Mouse (Mus musculus) CH12.LX (cell line): ENCODE results near the gene Myh6.

Source experiments
- CTCF ChIP-seq, 2 experiments: IDR thresholded peaks in 1 of 2; conservative IDR thresholded peaks in 1 of 2; 2 replicates each; pipeline ENCODE4 v1.5.1; 2011 to 2012; ENCODE audit warnings: low read depth in 2 of 2, low read length in 2 of 2, improper control_type of control experiment in 1 of 2, inconsistent platforms in 1 of 2, mild to moderate bottlenecking in 1 of 2, moderate library complexity in 1 of 2
- ELF1 ChIP-seq: IDR thresholded peaks from 2 replicates; pipeline ENCODE4 v1.6.1; 2014; ENCODE audit warnings: low read depth, mild to moderate bottlenecking, inconsistent platforms, low read length, improper control_type of control experiment
- ETS1 ChIP-seq: conservative IDR thresholded peaks from 2 replicates; pipeline ENCODE4 v1.6.1; 2012; ENCODE audit warnings: low read depth, mild to moderate bottlenecking, inconsistent platforms, low read length, improper control_type of control experiment, moderate library complexity
- HCFC1 ChIP-seq: IDR thresholded peaks from 2 replicates; pipeline ENCODE4 v1.6.1; 2012; ENCODE audit warnings: low read depth, mild to moderate bottlenecking, inconsistent platforms, low read length, improper control_type of control experiment
- IRF4 ChIP-seq: IDR thresholded peaks from 2 replicates; pipeline ENCODE4 v1.6.1; 2014; ENCODE audit warnings: low read depth, mild to moderate bottlenecking, inconsistent platforms, low read length, improper control_type of control experiment
- JUN ChIP-seq: IDR thresholded peaks from 2 replicates; pipeline ENCODE4 v1.6.1; 2011; ENCODE audit warnings: low read depth, mild to moderate bottlenecking, low read length, improper control_type of control experiment, moderate library complexity; ENCODE audit not compliant: insufficient read depth
- MEF2A ChIP-seq: IDR thresholded peaks from 2 replicates; pipeline ENCODE4 v1.6.1; 2014; ENCODE audit warnings: low read depth, mild to moderate bottlenecking, inconsistent platforms, low read length, improper control_type of control experiment, borderline replicate concordance
- MYC ChIP-seq: IDR thresholded peaks from 2 replicates; pipeline ENCODE4 v1.6.1; 2011; ENCODE audit warnings: low read depth, mild to moderate bottlenecking, improper control_type of control experiment, low read length
- POLR2A ChIP-seq: IDR thresholded peaks from 2 replicates; pipeline ENCODE4 v1.6.1; 2011; ENCODE audit warnings: low read depth, mild to moderate bottlenecking, improper control_type of control experiment, low read length
- SIN3A ChIP-seq: IDR thresholded peaks from 2 replicates; pipeline ENCODE4 v1.6.1; 2012; ENCODE audit warnings: low read length, improper control_type of control experiment, inconsistent platforms
- SMC3 ChIP-seq: IDR thresholded peaks from 2 replicates; pipeline ENCODE4 v1.6.1; 2011; ENCODE audit warnings: low read depth, low read length, improper control_type of control experiment
- ZC3H11A ChIP-seq: IDR thresholded peaks from 2 replicates; pipeline ENCODE4 v1.6.1; 2012; ENCODE audit warnings: low read depth, mild to moderate bottlenecking, inconsistent platforms, low read length, improper control_type of control experiment
- ZMIZ1 ChIP-seq: IDR thresholded peaks from 2 replicates; pipeline ENCODE4 v1.6.1; 2012; ENCODE audit warnings: low read depth, mild to moderate bottlenecking, inconsistent platforms, low read length, improper control_type of control experiment
- ZNF384 ChIP-seq: IDR thresholded peaks from 2 replicates; pipeline ENCODE4 v1.6.1; 2012; ENCODE audit warnings: low read depth, low read length, improper control_type of control experiment, inconsistent platforms

GRCm38 (mm10) chr14:54965631-54966030, 1.1 kb downstream of the Myh6 start:
- TF ChIP-seq ZC3H11A = no peak
- TF ChIP-seq ZNF384 = no peak
- TF ChIP-seq ELF1 = no peak
- TF ChIP-seq CTCF (conservative IDR thresholded peaks at IDR 0.05 in 1 of 2, IDR thresholded peaks at IDR 0.05 in 1 of 2; ENCODE audit: low read depth in 2 of 2, low read length in 2 of 2) = no peak
- no peak for TF ChIP-seq JUN
- TF ChIP-seq MEF2A = no peak
- TF ChIP-seq SIN3A = no peak
- no peak for TF ChIP-seq POLR2A
- TF ChIP-seq ETS1 = no peak
- no peak for TF ChIP-seq IRF4
- TF ChIP-seq MYC = no peak
- TF ChIP-seq ZMIZ1 = no peak
- no peak for TF ChIP-seq SMC3
- no peak for TF ChIP-seq HCFC1
